Mouse (Mus musculus): ENCODE measurements around the gene Erc2. TPM values are rescaled to one million over a fixed set of nuclear protein-coding genes. Genes with fewer than 3 reads are reported as not detected.
"Not testable (repeated sequence)": the region's sequence is repeated elsewhere in the genome, so short reads cannot be mapped to it uniquely, and the experiment has no call there.

The Erc2 gene
- total RNA-seq (2021), result under 1 TPM; 0.36 to 0.41 TPM
- long read RNA-seq, experiment 1, result 0 reads
- long read RNA-seq, experiment 2, result 0 reads

DNA sequence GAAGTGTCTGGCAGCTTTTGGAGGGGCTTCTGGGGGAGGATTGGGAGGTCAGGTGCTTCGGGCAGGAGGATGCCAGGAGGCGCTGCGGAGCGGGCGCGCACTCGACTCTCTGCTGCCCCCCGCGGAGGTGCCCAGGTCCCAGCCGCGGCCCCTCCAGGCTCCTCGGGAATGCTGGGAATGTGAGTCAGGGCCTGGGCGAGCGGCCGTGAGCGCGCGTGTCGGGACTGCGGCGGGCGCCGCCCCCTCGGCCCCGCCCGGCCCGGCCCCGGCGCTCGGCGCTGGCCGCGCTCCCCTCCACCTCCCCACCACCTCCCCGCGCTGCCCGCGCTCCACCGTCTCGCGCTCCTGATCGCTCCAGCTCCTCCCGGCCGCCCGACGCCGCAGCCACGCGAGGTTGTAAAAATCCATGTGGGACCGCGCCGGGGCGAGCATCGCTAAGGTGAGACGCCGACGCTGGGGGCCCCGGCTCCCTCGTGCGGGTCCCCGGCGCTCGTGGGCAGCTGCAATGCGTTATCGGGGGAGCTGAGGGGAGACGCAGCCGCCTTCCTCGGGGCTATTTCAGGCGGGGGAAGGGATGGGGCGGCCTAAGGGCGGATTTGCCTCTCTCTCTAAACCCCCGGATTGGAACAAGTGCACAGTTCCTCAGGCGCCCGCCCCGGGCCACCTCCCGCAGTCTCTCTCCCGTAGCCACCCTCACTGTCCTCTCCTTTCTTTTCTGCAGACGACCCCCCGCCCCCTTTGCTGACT is at the start of gene Erc2:
Gene Erc2, plus strand, starts transcription at position 253 of the 747 bp plus-strand sequence.
- intact Hi-C loops (cut with DNase I), result no loop called here
- peak; percentile 53 for DNase-seq
- no peak within 1 kb of the TSS for H3K27ac ChIP-seq

DNA sequence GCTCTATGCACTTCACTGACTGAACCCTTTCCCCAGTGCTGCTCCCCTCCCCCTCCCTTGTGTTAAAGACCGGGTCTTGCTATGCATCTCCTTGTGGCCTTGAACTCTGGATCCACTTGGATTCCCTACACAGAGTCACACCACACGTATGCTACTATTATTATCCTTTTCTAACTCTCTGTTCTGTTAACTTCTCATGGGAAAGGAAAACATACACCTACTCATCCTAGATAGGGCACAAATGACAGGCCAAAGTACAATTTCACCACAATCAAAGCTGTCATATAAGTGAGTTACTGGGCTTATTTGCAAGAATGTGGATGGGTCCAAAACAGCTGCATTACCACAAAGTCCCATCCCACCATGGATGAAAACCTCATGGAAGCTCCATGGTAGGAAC is 43.8 kb upstream of the Erc2 start:
- intact Hi-C loops (cut with DNase I), result no loop called here
- no peak for DNase-seq

More for the DNA sequence above, at the start of gene Erc2:
- peak; percentile 62 for TF ChIP-seq CTCF (IDR thresholded peaks at IDR 0.05)
- H3K4me3 ChIP-seq, result peak within 1 kb of the TSS; percentile 71

DNA sequence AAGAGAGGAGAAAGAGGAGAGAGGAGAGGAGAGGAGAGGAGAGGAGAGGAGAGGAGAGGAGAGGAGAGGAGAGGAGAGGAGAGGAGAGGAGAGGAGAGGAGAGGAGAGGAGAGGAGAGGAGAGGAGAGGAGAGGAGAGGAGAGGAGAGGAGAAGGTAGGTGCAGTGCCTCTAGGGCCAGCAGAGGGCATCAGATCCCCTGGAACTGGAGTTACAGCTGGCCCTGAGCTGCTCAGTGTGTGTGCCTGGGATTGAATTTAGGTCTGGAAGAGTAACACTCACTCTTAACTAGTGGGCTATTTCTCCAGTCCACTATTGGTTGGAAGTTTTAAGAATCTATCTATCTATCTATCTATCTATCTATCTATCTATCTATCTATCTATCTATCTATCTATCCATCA is 32.6 kb upstream of the Erc2 start:
- intact Hi-C loops (cut with DNase I); H3K4me3 ChIP-seq; DNase-seq; H3K27ac ChIP-seq: not testable (repeated sequence)
- peak; percentile 32; the same call in 1 of the 2 replicates for TF ChIP-seq CTCF (IDR thresholded peaks at IDR 0.05)

More for the DNA sequence above, 43.8 kb upstream of the Erc2 start:
- Histone ChIP-seq H3K4me3 (no peak overlapping the region), H3K27ac (no peak overlapping the region)
- no peak for TF ChIP-seq CTCF (IDR thresholded peaks at IDR 0.05)

DNA sequence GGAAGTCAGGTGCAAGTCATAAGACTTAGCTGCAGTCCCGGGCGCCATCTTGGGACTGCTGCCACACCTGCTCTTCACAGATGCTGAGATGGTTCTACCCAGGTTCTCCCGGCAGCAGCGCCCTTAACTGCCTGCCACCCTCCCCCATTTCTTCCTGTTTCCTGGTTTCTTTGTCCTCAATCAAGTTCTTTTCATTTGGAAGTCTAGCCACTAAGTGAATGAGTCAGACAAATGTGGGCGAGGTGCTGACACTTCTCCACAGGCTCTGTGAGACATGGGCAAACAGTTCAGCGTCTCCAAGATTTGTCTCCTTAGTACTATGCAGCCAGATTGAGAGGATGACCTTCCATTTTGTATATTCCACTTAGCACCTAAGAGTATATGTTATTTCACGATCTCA is 30.1 kb upstream of the Erc2 start:
- intact Hi-C loops (cut with DNase I), result no loop called here
- Histone ChIP-seq H3K27ac (no peak overlapping the region), H3K4me3 (no peak overlapping the region)
- DNase-seq, result no peak
- no peak for TF ChIP-seq CTCF (IDR thresholded peaks at IDR 0.05)

DNA sequence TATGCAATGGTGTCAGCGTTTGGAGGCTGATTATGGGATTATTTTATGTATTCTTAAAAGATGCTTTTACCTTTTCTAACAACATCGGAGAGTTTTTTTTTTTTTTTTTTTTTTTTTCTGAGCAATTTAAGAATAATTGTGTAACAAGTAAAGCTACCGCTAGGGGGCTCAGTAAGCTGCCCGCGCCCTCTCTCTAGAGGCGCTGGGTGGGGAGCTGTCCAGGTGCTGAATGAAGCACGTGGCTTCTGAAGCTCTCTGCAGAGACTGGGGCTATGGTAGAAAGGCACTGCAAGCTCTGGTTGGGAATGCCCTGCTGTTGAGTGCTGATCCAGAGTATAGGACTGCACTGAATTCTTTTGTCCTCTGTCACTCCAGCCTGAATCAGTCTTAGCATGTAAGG is 26.0 kb upstream of the Erc2 start:
- no peak overlapping the region for H3K4me3 ChIP-seq
- no peak overlapping the region for H3K27ac ChIP-seq
- peak; percentile 68 for TF ChIP-seq CTCF (IDR thresholded peaks at IDR 0.05)
- intact Hi-C loops (cut with DNase I), result loop anchor here (1.0 kb wide), 1 partner anchor 145 kb away; no protein-coding TSS in a partner anchor
- peak; percentile 81 for DNase-seq

DNA sequence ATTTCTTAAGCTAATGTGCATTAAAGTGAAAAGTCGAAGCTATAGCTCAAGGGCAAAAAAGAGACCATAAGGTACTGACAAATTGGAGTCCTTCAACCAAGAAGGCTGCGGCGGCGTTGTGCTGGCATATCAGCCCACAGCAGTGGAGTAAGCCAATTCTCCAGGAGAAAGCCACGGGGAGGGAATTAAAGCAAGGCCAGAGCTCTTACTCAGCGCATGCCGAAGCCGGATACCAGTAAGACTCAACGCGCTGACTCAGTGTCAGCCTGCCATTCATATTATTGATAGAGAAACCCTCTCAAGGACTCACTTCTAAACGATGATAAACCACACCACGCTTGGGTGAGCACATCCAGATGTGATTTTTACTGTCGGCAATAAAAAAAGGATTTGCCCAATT is 20.1 kb upstream of the Erc2 start:
- intact Hi-C loops (cut with DNase I), result no loop called here
- no peak overlapping the region for H3K27ac ChIP-seq
- H3K4me3 ChIP-seq, result no peak overlapping the region
- DNase-seq, result no peak
- no peak for TF ChIP-seq CTCF (IDR thresholded peaks at IDR 0.05)

DNA sequence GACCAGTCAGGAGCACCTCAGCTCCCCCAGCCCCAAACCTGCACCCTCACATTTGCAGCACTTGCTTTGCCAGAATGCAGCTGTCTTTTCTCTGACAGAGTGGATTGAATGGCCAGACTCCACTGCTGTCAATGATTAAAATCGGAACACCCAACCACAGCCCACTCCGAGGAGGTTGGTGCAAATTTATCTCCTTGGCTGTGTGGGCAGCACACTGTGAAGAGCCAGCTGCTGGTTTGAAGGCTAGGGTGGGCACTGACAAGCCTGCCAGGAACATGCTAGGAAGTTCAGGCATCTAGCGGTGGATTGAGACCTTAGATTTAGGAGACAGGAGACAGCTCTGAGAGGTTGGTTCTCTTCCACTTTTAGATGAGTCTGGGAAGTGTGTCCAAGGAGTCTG is 14.8 kb upstream of the Erc2 start:
- H3K4me3 ChIP-seq, result no peak overlapping the region
- DNase-seq, result no peak
- intact Hi-C loops (cut with DNase I), result no loop called here
- TF ChIP-seq CTCF (IDR thresholded peaks at IDR 0.05), result no peak
- no peak overlapping the region for H3K27ac ChIP-seq

DNA sequence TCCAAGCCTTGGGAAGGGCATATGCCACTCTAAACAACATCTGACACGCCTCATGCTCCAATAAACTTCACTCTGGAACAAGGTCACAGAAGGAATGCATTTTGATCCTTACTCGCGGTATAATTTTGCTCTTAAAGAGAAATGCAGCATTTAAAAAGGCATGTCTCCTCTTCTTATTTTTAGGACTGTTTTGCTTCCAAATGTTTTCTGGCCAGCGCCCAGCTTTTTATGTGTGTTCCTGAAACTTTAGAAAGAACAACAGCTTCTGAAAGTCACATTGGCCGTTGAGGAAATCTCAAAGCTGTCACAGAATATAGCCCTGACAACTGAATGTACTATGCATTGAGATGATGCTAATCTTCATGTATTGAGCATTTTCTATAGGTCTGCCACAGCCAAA is 8.5 kb upstream of the Erc2 start:
- DNase-seq, result no peak
- H3K27ac ChIP-seq, result no peak overlapping the region
- intact Hi-C loops (cut with DNase I), result no loop called here
- TF ChIP-seq CTCF (IDR thresholded peaks at IDR 0.05), result no peak
- H3K4me3 ChIP-seq, result no peak overlapping the region

DNA sequence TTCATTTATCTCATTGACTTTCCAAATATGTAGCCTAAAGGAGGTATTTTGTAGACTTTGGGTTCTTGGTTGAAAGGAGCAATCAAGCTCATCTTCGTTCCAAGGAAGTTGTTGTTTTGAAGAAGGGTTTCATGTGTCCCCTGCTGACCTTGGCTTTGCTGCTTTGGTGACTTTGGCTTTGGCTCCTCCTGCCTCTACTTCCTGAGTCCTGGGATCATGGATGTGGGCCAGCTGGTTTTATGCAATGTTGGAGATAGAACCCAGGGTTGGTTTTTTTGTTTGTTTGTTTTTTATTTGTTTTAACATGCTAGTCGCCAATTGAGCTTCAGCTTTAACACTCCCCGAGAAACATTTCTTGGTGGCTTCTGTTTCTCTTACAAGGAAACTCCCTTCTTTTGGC is 4.9 kb upstream of the Erc2 start:
- Histone ChIP-seq H3K27ac (no peak overlapping the region), H3K4me3 (no peak overlapping the region)
- intact Hi-C loops (cut with DNase I), result no loop called here
- no peak for TF ChIP-seq CTCF (IDR thresholded peaks at IDR 0.05)
- DNase-seq, result no peak

DNA sequence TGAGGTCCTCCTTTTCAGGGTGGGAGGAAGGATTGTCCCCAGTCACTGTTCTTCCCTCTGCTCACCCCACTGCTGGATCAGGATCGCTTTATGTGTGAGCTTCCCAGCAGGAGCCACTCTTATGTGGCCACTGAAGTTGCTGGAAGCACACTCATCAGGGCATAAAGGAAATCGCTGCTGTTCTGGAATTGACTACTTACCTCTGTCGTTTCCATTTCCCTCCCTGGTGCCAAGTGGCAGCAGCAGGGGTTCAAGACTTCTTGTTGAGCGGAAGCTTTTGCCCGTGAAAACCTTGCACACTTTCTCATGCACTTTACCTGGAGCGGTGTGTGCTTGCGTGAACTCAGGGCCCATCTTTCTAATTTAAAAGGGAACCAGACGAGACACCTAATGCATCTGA is 652 bp upstream of the Erc2 start:
- no peak overlapping the region for H3K4me3 ChIP-seq
- DNase-seq, result no peak
- intact Hi-C loops (cut with DNase I), result no loop called here
- TF ChIP-seq CTCF (IDR thresholded peaks at IDR 0.05), result no peak
- no peak overlapping the region for H3K27ac ChIP-seq

DNA sequence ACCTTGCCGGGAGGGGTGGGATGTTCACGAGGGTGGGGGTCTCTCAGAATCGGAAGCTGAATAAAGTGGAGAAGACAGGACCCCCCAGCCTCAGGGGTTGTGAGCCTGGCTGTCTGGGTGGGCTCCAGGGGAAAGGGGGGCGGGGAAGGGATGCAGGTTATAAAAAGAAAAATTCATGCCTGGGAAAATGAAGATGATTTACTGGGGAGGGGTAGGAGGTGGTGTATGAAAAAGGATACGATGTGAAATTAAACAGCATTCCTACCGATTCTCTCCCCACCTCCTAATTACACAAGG is 643 bp downstream of the Erc2 start:
- TF ChIP-seq CTCF (IDR thresholded peaks at IDR 0.05), result no peak
- H3K27ac ChIP-seq, result no peak overlapping the region
- intact Hi-C loops (cut with DNase I), result no loop called here
- peak overlapping the region; percentile 71 for H3K4me3 ChIP-seq
- no peak for DNase-seq

DNA sequence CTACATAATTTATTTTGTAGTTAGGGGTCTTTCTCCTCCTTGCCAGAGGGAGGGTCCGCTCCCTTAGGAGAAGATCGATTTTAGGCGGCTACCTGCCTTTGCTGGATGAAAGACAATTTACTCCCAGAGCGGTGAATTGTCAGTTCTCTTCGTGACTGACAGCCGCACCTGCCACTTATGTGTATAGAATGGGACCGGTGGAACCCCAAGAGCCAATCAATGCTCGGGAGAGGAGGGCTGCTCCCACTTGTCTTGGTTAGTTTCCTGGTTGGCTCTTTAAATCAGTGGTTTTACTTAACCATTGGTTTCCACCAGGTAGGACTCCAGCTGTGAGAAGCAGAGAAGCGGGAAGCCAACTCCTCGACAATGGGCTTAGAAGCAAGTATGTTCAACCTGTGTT is 1.1 kb downstream of the Erc2 start:
- no peak overlapping the region for H3K4me3 ChIP-seq
- no peak for DNase-seq
- no peak overlapping the region for H3K27ac ChIP-seq
- TF ChIP-seq CTCF (IDR thresholded peaks at IDR 0.05), result no peak
- intact Hi-C loops (cut with DNase I), result no loop called here

DNA sequence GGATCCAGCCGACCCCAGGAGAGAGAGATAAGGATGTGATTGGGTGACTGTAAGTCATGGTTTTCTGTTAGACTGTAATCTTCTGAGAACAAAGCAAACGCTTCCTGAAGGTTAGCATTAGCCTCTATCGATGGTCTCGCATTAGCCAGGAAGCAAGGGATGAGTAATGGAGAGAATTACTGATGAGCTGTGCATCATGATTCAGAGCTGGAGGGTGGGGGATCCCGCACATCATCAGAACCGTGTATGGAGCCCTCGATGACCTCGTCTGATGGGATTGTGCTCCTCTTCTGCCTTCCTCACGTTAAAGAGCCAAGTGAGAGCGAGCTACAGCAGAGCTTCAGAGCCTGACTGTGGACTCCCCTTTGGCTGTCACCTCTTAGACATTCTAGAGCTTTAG is 6.5 kb downstream of the Erc2 start:
- DNase-seq, result no peak
- H3K4me3 ChIP-seq, result no peak overlapping the region
- intact Hi-C loops (cut with DNase I), result no loop called here
- no peak overlapping the region for H3K27ac ChIP-seq
- no peak for TF ChIP-seq CTCF (IDR thresholded peaks at IDR 0.05)

DNA sequence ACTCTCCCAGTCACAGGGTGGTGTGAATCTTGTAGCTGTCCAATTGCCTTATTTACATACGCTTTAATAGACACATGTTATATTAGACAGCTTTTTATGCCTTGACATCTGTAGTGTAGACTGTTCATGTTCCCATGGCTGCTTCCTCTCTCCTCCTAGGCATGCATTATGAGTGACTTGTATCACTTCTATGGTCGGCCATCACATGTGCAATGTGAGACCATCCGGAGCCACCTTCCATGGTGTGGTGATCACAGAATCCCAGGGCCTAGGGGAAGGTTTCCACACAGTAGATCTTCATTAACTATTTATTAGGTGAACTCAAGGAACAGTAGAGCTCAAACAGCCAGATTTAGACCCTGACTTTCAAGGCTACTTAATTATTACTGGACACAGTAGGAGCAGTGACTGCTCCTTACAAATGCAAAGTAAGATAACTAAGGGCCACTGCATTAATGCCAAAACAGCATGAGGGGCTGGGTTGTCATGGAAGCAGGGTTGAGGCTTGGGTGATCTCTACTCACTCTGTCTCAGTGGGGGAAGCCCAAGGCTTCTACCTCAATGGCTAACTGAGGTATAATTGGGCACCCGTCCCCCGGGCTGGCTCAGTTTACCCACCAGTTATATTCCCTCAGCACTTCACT is 7.3 kb downstream of the Erc2 start:
- intact Hi-C loops (cut with DNase I), result no loop called here
- Histone ChIP-seq H3K4me3 (no peak overlapping the region), H3K27ac (no peak overlapping the region)
- no peak for TF ChIP-seq CTCF (IDR thresholded peaks at IDR 0.05)
- no peak for DNase-seq

Data from gastrocnemius, adult 2 months (tissue).